Mouse (Mus musculus): ENCODE measurements around the gene Olfr1366.

- TF ChIP-seq CTCF (IDR thresholded peaks at IDR 0.05; ENCODE audit: borderline replicate concordance, extremely low read depth, insufficient read depth, insufficient read length) (no peak), POLR2A (IDR thresholded peaks at IDR 0.05; ENCODE audit: borderline replicate concordance, extremely low read depth, insufficient read depth, insufficient read length, poor library complexity, severe bottlenecking) (no peak)
Measured at GRCm38 (mm10) chr13:21492847-21493246, 49.8 kb downstream of the Olfr1366 start.

All from brain, embryonic 14.5 days (tissue).